Comparison of ENCODE assay signal across 18 mouse cellular contexts in the genomic region with DNA sequence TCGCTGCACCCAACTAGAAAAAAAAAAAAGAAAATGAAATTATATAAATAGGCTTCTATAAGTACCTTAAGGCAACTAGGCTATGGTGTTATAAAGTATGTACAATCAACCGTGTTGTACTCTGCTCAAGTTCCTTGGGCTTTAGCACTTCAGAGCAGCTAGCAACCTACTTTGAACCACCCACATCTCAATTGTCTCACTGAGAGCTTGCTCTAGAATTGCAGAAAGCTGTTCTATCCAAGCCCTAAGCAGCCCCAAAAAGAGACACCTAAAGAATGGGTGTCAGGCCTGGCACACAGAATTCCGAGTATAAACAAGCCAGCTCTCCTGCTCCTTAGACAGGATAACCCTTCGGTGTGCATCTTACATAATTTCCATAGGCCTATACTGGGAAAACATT.
DNase-seq lines count a peak whose midpoint lies in the region.
"Had no signal": no experiment of that assay in that cellular context is flagged by ENCODE, and none has a peak within 500 bp of the region (broad histone marks: within the 10 kb centered on the region; RNA-seq: fewer than 3 reads in every experiment).

No protein-coding gene starts in this region.

- peak; percentile 49 to 66 for DNase-seq in frontal cortex, adult 2 months (ENCODE audit: extremely low spot score in 1 of 2, low spot score in 1 of 2)
- no peak for DNase-seq in frontal cortex, postnatal 14 days (ENCODE audit: low spot score in 2 of 2)
- peak; percentile 54 to 58 for DNase-seq in left cerebral cortex, adult 9 months (ENCODE audit: low spot score in 2 of 2)
- no peak for DNase-seq in left cerebral cortex, adult 11 months (ENCODE audit: low spot score)
- DNase-seq in brain, adult 2 months (ENCODE audit: low read depth, low spot score), result peak; percentile 78
- DNase-seq in adrenal gland, postnatal 36 days, result no peak
- DNase-seq: adrenal gland, postnatal 10 days; B cell, adult 2 months; cerebellum, adult 11-12 months; cerebellum, adult 8-10 months; cerebellum, postnatal 10 days; cerebellum, postnatal 36 days; embryo, embryonic 11 days; gastrocnemius, postnatal 10 days; gastrocnemius, postnatal 36 days; heart, adult 2 months; heart, postnatal 14 days; heart, postnatal 4 days had no signal

Comparison
In these comparisons a context has a peak if more than half of its experiments do, and no peak if none do; other contexts are left out.
1. DNase-seq: peak in frontal cortex, adult 2 months (2 of 2), left cerebral cortex, adult 9 months (2 of 2) and brain, adult 2 months (single experiment); none in frontal cortex, postnatal 14 days (0 of 2), left cerebral cortex, adult 11 months (single experiment) and adrenal gland, postnatal 36 days (0 of 2).